Mouse (Mus musculus) olfactory bulb, adult 2 months (tissue): ENCODE measurements around the gene A930017K11Rik. TPM values are rescaled to one million over a fixed set of nuclear protein-coding genes. Genes with fewer than 3 reads are reported as not detected.

Source experiments
- H3K27ac ChIP-seq: fragments of 200-500 bp; 2 replicates; pipeline ENCODE4 v1.5.1; 2012; ENCODE audit warnings: low read depth, low read length; ENCODE audit not compliant: insufficient read depth
- H3K4me1 ChIP-seq: fragments of 200-500 bp; 2 replicates; pipeline ENCODE4 v1.6.1; 2012; ENCODE audit warnings: low read length; ENCODE audit not compliant: control insufficient read depth, insufficient read depth
- H3K4me3 ChIP-seq: fragments of 200-500 bp; 2 replicates; pipeline ENCODE4 v1.5.1; 2012; ENCODE audit warnings: mild to moderate bottlenecking, low read depth, low read length, moderate library complexity; ENCODE audit not compliant: insufficient read depth
- CTCF ChIP-seq: fragments of 200-500 bp; IDR thresholded peaks from 2 replicates; pipeline ENCODE4 v1.5.1; 2012; ENCODE audit warnings: low read depth, mild to moderate bottlenecking, low read length, moderate library complexity; ENCODE audit not compliant: insufficient read depth
- POLR2A ChIP-seq: fragments of 200-500 bp; IDR thresholded peaks from 2 replicates; pipeline ENCODE4 v1.6.1; 2012; ENCODE audit warnings: mild to moderate bottlenecking, low read depth, low read length, moderate library complexity; ENCODE audit not compliant: insufficient read depth
- WGBS: fragments of 180-500 bp; shearing (Covaris S2); methylation state at CpG from one replicate; pipeline ENCODE4 v1.1.7; 2018; 5-methylcytosine and 5-hydroxymethylcytosine counted together
- polyA plus RNA-seq: library from polyadenylated mRNA; stranded (reverse); fragments of >200 nt; gene quantifications from 2 replicates; pipeline ENCODE4 v1.2.4, GENCODE M21; 2012; ENCODE audit warnings: low replicate concordance; ENCODE audit not compliant: missing spikeins, insufficient read depth, insufficient read length

Gene A930017K11Rik
- not detected in 2 replicates for polyA plus RNA-seq

DNA sequence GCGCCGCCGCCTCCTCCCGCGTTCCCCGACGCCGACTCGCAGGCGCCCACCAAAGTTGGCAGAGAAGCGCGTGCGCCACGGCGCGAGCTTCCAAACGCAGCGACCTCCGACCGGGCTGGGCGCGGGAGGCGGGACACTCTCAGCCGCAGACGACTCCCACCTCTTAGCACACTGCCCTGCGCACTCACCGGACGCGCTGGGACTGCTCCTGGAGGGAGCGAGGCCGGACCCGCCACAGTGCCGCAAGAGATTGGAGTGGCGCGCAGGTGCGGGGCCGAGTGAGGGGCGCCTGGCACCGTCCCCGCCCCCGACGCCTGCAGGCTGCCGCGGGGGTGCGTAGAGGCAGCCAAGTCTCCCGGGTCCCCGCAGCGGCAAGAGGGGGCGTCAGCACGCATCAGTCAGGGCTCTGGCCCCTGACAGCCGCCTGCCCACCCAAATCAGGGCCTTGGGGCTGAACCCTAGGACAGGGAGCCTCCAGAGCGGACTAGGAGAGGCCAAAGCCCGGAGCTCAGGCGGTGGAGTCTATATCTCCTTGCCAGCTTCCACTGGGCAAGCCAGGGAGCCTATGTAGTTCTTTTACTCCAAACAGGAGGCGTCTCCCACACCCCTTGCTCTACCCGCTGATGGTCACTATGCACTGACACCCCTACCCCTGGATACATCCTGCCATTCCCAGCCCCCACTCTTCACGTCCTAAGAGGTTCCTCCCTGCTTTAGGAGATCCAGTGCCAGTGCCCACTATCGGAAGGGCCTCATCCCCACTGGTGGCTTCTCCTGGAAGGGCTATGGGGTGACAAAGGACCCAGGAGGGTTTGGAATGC is at the start of gene A930017K11Rik:
Gene A930017K11Rik (minus strand): TSS at position 763 of the 821 bp plus-strand sequence.
- Histone ChIP-seq H3K4me1 (peaks cover 12% of the 10 kb centered on the region), H3K27ac (no peak within 1 kb of the TSS), H3K4me3 (peak within 1 kb of the TSS; percentile 38)
- 2% methylated on average over 55 of the region's 58 CpGs for WGBS
- no peak for TF ChIP-seq POLR2A
- no peak for TF ChIP-seq CTCF

DNA sequence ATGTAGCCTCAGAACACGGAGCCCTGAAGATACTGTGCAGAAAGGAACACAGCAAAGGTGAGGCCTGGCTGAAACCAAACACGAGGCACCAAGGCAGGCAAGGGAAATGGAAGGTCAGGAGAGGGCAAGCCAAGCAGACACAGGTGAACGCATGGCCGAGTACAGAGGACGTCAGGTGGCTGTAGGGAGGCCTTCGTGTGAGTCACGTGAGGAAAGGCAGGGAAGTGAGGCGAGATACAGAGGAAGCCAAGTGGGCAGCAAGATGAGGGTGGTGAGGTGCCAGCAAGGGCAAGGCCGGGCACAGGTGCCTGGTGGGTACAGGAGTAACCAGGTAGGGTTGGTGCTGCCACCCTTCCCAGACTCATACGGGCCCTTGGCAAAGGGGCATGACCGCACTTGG is 46.1 kb upstream of the A930017K11Rik start:
- Histone ChIP-seq H3K4me1 (no peaks in the 10 kb centered on the region), H3K4me3 (no peak overlapping the region), H3K27ac (no peak overlapping the region)
- 92% methylated on average over 11 of the region's 11 CpGs for WGBS
- TF ChIP-seq POLR2A: no peak
- no peak for TF ChIP-seq CTCF

DNA sequence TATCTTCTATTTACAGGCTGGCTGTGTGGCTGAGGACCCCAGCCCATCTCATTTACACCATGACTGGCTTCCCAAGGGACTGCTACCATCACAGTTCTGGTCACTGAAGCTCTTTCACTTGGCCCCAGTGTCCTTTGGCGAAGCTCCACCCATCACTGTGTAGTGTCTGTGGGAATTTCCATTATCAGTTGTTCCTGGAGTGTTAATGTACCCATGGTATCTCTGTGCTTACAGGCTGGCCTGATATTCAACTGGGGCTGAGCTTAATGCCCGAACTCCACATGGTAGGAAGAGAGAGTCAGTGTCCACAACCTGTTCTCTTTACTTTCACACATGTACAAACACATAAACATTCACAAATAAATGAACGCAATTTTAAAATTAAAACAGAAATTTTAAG is 41.1 kb upstream of the A930017K11Rik start:
- Histone ChIP-seq H3K27ac (no peak overlapping the region), H3K4me1 (no peaks in the 10 kb centered on the region), H3K4me3 (no peak overlapping the region)
- 97% methylated on average over 3 of the region's 3 CpGs for WGBS
- TF ChIP-seq CTCF (no peak), POLR2A (no peak)

DNA sequence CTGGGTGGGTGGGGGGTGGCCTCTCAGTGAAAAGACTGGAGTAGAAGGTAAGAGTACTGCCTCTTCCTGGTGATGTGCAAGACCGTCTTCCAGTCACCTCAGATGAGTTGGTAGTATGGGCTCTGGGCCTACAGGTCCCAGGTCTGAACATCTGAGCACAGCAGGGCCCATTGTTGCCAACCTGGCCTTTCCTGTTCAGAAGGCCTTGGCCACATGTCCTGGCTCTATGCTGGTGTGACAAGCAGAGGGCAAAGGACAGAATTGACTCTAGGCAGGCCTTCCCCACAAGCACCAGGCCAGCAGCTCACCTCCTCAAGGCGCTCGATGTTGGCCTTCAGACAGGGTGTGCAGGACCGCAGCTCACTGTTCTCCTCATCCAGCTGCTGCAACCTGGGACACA is 39.9 kb upstream of the A930017K11Rik start:
- Histone ChIP-seq H3K4me1 (no peaks in the 10 kb centered on the region), H3K4me3 (no peak overlapping the region), H3K27ac (no peak overlapping the region)
- over 99% methylated on average over 4 of the region's 4 CpGs for WGBS
- no peak for TF ChIP-seq CTCF
- TF ChIP-seq POLR2A: no peak

DNA sequence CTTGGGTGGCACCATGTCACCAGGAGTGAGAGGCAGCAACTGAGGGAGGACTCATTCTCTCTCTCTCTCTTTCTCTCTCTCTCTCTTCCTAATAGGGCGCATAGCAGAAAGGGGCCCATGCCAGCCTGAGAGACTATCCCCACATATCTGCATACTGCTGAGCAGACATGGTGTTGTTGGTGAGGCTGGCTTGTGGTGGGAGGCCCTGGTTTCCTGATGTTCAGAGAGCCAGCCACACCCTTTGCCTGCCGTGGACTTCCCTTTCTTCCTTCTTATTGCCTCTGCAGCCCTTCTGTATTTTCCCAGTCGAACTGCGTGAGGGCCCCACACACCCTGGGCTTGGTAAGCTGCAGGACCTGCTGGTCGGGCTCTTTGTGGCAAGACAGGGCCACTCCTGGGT is 38.0 kb upstream of the A930017K11Rik start:
- Histone ChIP-seq H3K4me1 (no peaks in the 10 kb centered on the region), H3K27ac (no peak overlapping the region), H3K4me3 (no peak overlapping the region)
- WGBS: 96% methylated on average over 5 of the region's 5 CpGs
- no peak for TF ChIP-seq CTCF
- TF ChIP-seq POLR2A: no peak

DNA sequence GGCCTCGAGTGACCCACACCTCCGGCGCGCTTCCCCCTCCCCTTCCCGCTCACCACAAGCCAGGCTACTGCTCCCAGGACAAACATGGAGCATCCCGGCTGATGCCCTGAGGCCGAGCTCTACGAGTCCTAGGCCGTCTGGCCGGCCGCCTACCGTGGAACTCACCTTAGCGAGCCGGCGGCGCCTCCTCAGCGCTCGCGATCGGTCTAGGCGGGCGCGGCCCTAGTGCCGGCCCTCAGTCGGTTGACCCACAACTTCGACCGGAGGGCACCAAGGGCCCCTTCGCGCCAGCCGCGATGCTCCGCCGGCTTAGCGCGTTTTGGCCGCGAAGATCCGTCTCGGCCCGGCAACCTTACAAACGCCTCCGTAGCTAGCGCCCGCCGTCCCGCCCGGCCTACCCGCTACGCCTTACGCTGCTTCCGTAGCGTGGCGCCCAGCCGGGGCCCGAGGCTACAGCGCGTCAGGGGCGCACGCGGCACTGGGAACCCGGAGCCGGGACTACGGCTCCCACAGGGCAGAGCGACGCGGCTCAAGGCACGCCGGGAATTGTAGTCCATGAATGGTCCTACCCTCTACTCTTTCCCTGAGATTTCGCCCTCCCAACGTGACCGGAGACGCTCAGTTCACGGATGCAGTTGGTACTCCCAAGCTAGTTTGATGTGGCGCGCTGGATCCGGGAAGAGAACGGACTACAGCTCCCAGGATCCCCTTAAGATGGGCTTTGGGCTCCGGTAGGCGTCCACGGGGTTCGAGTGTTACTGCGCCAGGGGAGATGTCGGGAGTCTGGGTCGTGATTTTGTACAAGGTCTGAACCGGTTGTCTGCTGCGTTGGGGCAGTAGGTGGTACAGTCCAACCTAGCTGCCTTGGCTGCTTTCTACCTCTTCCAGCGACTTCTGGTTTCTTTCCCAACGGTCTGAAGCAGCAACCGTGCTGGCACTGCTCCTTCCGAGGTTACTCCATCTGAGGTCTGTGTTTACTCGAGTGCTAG is 33.2 kb upstream of the A930017K11Rik start, which contains the start of gene Capn15:
Gene Capn15 (minus strand): TSS at position 491 of the 989 bp plus-strand sequence.
- TF ChIP-seq POLR2A (peak; percentile 73), CTCF (no peak)
- Histone ChIP-seq H3K4me1 (peaks cover 19% of the 10 kb centered on the region), H3K4me3 (peak within 1 kb of the TSS; percentile 81), H3K27ac (peak within 1 kb of the TSS; percentile 60)
- WGBS: under 1% methylated on average over 90 of the region's 91 CpGs

DNA sequence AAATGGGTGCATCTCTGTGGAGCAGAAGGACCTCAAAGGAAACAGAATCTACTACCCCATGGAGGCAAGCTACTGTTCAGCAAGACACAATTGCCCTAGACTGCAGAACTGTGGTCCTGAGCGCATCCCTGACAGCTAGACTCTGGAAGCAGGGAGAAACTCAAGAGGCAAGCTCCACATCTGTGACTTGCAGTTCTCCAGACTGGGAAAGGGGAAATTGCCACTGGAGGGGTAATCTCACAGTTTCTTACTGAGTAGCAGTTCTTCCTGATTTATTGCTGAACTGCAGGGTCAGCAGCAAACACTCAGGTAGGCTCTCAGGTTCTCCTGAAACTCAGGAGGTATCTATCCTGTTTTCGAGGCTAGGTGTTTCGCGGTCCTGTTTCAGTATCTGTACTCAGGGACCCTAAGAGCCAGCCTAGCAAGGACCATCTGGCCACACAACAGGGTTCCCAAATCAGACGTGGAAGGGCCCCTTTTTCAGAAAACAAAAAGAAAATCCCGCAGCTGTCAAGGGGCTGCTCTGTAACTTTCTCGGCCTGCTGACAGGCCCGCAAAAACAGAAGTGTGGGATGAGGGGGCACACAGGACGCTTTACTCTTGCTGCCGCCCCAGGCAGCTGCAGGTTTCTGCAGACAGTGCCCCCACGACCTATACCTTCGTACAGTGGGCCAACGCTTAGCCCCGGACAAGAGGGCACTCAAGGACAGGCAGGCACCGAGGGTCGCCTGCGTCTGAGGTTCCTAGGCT is 32.4 kb upstream of the A930017K11Rik start:
- peak overlapping the region; percentile 81 for H3K4me3 ChIP-seq
- 6% methylated on average over 17 of the region's 17 CpGs for WGBS
- peak overlapping the region; percentile 50 for H3K27ac ChIP-seq
- no peak for TF ChIP-seq POLR2A
- peaks cover 19% of the 10 kb centered on the region for H3K4me1 ChIP-seq

DNA sequence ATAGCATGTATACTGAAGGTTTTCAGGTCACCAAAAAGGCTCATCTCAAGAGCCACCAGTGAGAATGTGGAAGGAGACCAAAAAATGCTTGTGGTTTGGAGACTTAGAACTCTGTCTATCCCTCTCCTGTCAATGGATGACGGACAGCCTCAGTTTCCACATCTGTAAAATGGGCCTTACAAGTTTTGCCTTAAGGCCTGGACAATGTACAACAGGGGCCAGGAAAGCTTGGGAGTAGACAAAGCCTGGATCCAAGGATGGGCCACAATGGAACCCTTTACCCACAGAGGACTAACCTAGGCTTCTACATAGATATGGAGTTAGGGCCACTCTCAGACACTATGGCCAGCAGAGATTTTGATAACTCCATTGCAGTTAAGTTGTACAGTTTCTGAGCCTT is 31.7 kb upstream of the A930017K11Rik start:
- H3K4me3 ChIP-seq: no peak overlapping the region
- no peak overlapping the region for H3K27ac ChIP-seq
- 94% methylated on average over 1 of the region's 1 CpGs for WGBS
- TF ChIP-seq POLR2A (no peak), CTCF (no peak)
- peaks cover 19% of the 10 kb centered on the region for H3K4me1 ChIP-seq

DNA sequence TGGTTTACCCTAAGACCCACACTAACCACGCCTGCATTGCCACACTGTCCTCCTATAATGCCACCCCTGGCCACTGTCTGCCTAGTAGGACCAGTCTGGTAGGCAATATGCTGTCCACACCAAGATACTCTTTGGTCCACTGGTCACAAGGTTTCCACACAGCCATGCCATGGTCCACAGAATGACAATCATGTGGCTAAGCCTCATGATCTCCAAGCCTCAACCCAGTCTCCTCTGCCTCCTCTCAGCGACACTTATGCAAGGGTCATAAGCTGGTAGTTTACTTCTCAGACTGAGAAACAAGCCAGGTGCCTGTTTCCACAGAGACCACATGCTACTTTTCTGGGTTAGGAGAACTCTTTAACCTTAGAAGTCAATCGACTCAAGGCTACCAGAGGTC is 30.5 kb upstream of the A930017K11Rik start:
- no peak for TF ChIP-seq POLR2A
- TF ChIP-seq CTCF: no peak
- Histone ChIP-seq H3K4me1 (peaks cover 19% of the 10 kb centered on the region), H3K27ac (no peak overlapping the region), H3K4me3 (no peak overlapping the region)
- 92% methylated on average over 3 of the region's 3 CpGs for WGBS
